Mouse (Mus musculus) gonadal fat pad, adult 2 months (tissue): Measurements from ENCODE around the gene Atp2a3. TPM values are rescaled to one million over a fixed set of nuclear protein-coding genes. Genes with fewer than 3 reads are reported as not detected.

Experiments used
- DNase-seq: peaks from one replicate; pipeline ENCODE4 v3.0.0-alpha.2; 2012; ENCODE audit warnings: low read depth
- polyA plus RNA-seq: library from polyadenylated mRNA; depleted of rRNA; stranded (reverse); fragments of >200 nt; gene quantifications from 2 replicates; pipeline ENCODE4 v1.2.3, GENCODE M21; 2012; rRNA removed

The Atp2a3 gene
- polyA plus RNA-seq, 1 experiment = 46.2 TPM

GRCm38 (mm10) chr11:73036077-73036476 lies 75.1 kb downstream of the Atp2a3 start:
- DNase-seq = no peak

- no peak for DNase-seq
These were observed 75.9 kb downstream of the Atp2a3 start for GRCm38 (mm10) chr11:73036889-73037288.

- no peak for DNase-seq
These were observed 76.7 kb downstream of the Atp2a3 start for GRCm38 (mm10) chr11:73037691-73038090.

- no peak for DNase-seq
These were observed 78.3 kb downstream of the Atp2a3 start for GRCm38 (mm10) chr11:73039102-73039799.

Other genes with a start within 250 kb of the Atp2a3 start
- 8.2 and 8.4 TPM in 2 replicates for gene Cyb5d2, start 165.0 kb upstream of the Atp2a3 start, polyA plus RNA-seq
- 19.5 and 19.7 TPM in 2 replicates for gene Zzef1, start 164.9 kb upstream of the Atp2a3 start, polyA plus RNA-seq
- 18.8 and 30.3 TPM in 2 replicates for gene P2rx1, start 37.9 kb downstream of the Atp2a3 start, polyA plus RNA-seq
- gene Camkk1, start 57.8 kb downstream of the Atp2a3 start, polyA plus RNA-seq = 6.5 and 6.8 TPM in 2 replicates
- gene Ncbp3, start 86.6 kb downstream of the Atp2a3 start, polyA plus RNA-seq = 2.4 and 2.9 TPM in 2 replicates
- gene Itgae, start 129.4 kb downstream of the Atp2a3 start, polyA plus RNA-seq = 4.4 and 5.6 TPM in 2 replicates
- 0.66 and 1.3 TPM in 2 replicates for gene Haspin, start 177.1 kb downstream of the Atp2a3 start, polyA plus RNA-seq
- gene P2rx5, start 199.3 kb downstream of the Atp2a3 start, polyA plus RNA-seq = 1.8 TPM in 2 replicates
- 45.7 and 63.7 TPM in 2 replicates for gene Emc6, start 215.9 kb downstream of the Atp2a3 start, polyA plus RNA-seq
- gene Tax1bp3, start 215.9 kb downstream of the Atp2a3 start, polyA plus RNA-seq = 75.6 and 105 TPM in 2 replicates
- 21.1 and 21.7 TPM in 2 replicates for gene Ctns, start 237.9 kb downstream of the Atp2a3 start, polyA plus RNA-seq
- 11.5 and 11.8 TPM in 2 replicates for gene Shpk, start 238.3 kb downstream of the Atp2a3 start, polyA plus RNA-seq